Mouse (Mus musculus) CH12.LX (cell line): Measurements from ENCODE around the gene Aasdh.

ENCODE experiments used
- CTCF ChIP-seq, 2 experiments: IDR thresholded peaks in 1 of 2; conservative IDR thresholded peaks in 1 of 2; 2 replicates each; pipeline ENCODE4 v1.5.1; 2011 to 2012; ENCODE audit warnings: low read depth in 2 of 2, low read length in 2 of 2, improper control_type of control experiment in 1 of 2, inconsistent platforms in 1 of 2, mild to moderate bottlenecking in 1 of 2, moderate library complexity in 1 of 2
- IRF4 ChIP-seq: IDR thresholded peaks from 2 replicates; pipeline ENCODE4 v1.6.1; 2014; ENCODE audit warnings: low read depth, mild to moderate bottlenecking, inconsistent platforms, low read length, improper control_type of control experiment
- POLR2A ChIP-seq: IDR thresholded peaks from 2 replicates; pipeline ENCODE4 v1.6.1; 2011; ENCODE audit warnings: low read depth, mild to moderate bottlenecking, improper control_type of control experiment, low read length
- ZC3H11A ChIP-seq: IDR thresholded peaks from 2 replicates; pipeline ENCODE4 v1.6.1; 2012; ENCODE audit warnings: low read depth, mild to moderate bottlenecking, inconsistent platforms, low read length, improper control_type of control experiment
- ZMIZ1 ChIP-seq: IDR thresholded peaks from 2 replicates; pipeline ENCODE4 v1.6.1; 2012; ENCODE audit warnings: low read depth, mild to moderate bottlenecking, inconsistent platforms, low read length, improper control_type of control experiment

GRCm38 (mm10) chr5:76910807-76911206, 5.5 kb upstream of the Aasdh start:
- no peak for TF ChIP-seq ZMIZ1
- TF ChIP-seq CTCF (conservative IDR thresholded peaks at IDR 0.05 in 1 of 2, IDR thresholded peaks at IDR 0.05 in 1 of 2; ENCODE audit: low read depth in 2 of 2, low read length in 2 of 2), result no peak
- TF ChIP-seq POLR2A, result no peak
- TF ChIP-seq IRF4, result no peak
- no peak for TF ChIP-seq ZC3H11A
